Mouse (Mus musculus): Measurements from ENCODE around the gene Ttll10. TPM values are rescaled to one million over a fixed set of nuclear protein-coding genes. Genes with fewer than 3 reads are reported as not detected.

Ttll10 gene
- polyA plus RNA-seq, 1 experiment = 7.2 TPM

DNA sequence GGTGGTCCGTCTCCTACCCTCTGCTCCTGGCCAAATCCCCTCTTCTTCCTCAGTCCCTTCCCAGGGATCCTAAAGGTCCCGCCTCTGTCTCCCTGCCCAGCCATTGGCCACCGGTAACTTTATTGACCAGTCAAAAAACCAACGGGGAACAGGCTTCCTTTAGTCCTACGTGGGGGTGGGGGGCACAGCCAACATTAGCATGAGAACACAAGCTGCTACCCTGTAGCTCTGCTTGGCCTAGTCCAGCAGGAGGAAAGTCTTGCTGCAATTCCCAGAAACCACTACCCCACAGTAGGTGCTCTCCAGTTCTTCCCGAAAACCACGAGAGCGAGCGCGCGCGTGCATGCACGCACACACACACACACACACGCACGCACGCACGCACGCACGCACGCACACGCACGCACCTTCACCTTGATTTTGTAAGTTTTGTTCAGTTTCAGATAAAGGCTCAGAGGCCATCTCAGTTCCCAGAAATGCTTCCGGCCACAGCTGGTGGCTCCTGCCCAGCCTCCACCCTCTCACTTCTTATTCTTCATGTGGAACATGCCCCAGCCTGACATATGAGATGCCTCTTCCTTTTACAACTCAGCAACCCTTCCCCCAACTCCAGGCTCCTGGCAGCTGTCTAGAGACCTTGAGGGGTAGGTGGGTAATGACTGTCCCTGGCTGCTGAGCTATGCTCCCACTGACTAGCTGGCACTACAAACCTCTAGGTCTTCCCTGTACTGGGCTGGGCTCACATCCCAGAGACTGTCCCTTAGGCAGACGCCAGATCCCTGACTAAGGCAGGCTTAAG lies 27.4 kb downstream of the Ttll10 start:
- Histone ChIP-seq H3K4me3 (replicated peaks; ENCODE audit: extremely low read depth, low read depth, low read length) (peak overlapping the region; percentile 90), H3K4me1 (ENCODE audit: control insufficient read depth, insufficient read depth, low read length) (peaks cover 8% of the 10 kb centered on the region)
- peak; percentile 73 for DNase-seq
- 2% methylated on average over 24 of the region's 24 CpGs for WGBS
- no peak for TF ChIP-seq CTCF (IDR thresholded peaks at IDR 0.05; ENCODE audit: insufficient read depth, low read length)
- TF ChIP-seq POLR2A (IDR thresholded peaks at IDR 0.05; ENCODE audit: borderline replicate concordance, extremely low read depth, low read depth, low read length) = peak; percentile 24; the same call in 1 of the 2 replicates

DNA sequence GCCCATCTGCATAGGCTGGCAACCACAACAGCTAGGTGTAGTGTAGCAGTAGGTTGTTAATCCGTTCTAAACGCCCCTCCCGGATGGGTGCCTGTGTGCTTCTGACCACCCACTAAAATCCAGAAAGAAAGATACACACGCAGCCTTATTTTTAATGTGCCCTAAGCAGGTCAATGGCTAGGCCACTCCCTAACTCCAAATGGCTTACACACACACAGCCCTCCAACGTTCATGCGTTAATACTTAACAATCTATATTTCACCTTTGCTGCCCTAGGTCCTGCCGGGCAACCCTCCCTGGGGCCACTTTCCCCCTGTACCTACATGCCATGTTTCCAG lies 28.0 kb downstream of the Ttll10 start:
- 10% methylated on average over 7 of the region's 7 CpGs for WGBS
- no peak for TF ChIP-seq POLR2A (IDR thresholded peaks at IDR 0.05; ENCODE audit: borderline replicate concordance, extremely low read depth, low read depth, low read length)
- TF ChIP-seq CTCF (IDR thresholded peaks at IDR 0.05; ENCODE audit: insufficient read depth, low read length) = no peak
- Histone ChIP-seq H3K4me3 (replicated peaks; ENCODE audit: extremely low read depth, low read depth, low read length) (peak overlapping the region; percentile 90), H3K4me1 (ENCODE audit: control insufficient read depth, insufficient read depth, low read length) (peaks cover 11% of the 10 kb centered on the region)
- no peak for DNase-seq

DNA sequence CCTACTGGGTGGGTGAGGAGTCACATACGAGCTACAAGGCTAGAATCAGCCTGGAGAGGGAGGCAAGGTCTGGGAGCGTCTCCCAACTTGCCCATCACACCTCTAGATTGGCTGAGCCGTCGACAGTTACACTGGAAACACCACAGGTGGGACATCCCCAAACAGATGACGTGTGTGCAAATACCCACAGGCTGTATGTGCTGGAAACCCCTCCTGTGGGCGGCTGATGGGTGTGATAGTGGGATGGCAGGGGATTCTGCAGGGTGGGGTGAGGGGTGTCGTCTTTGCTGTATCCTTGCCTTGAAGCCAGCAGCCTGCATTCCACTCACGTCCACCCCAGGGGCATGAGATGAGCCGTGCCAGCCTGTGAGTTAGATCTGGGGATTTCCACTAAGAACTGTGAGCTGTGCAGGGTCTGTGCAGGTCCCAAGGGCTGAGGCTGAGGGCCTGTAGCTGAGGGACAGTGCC lies 28.5 kb downstream of the Ttll10 start:
- H3K4me1 ChIP-seq (ENCODE audit: control insufficient read depth, insufficient read depth, low read length) = peaks cover 14% of the 10 kb centered on the region
- peak overlapping the region; percentile 90 for H3K4me3 ChIP-seq (replicated peaks; ENCODE audit: extremely low read depth, low read depth, low read length)
- no peak for TF ChIP-seq POLR2A (IDR thresholded peaks at IDR 0.05; ENCODE audit: borderline replicate concordance, extremely low read depth, low read depth, low read length)
- no peak for TF ChIP-seq CTCF (IDR thresholded peaks at IDR 0.05; ENCODE audit: insufficient read depth, low read length)
- no peak for DNase-seq
- WGBS = 41% methylated on average over 9 of the region's 9 CpGs

DNA sequence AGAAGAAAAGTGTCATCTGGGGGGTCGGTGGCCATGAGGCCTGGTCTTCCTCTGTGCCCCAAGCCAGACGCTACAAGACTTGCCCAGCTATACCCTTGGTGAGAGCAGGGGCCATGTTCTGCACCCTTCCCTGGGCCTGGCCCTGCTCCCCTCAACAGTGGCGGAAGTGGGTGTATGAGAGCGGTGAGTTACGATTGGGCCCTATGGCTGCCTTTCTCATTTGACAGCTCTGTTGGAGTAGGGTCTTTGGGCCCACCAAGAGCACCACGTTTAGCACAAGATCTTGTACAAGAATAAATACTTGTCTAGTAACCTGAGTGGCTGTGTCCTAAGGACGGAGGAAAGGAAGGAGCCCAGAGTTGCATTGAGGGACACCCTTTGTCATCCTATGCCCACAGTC lies 30.6 kb downstream of the Ttll10 start:
- WGBS = 88% methylated on average over 7 of the region's 7 CpGs
- TF ChIP-seq CTCF (IDR thresholded peaks at IDR 0.05; ENCODE audit: insufficient read depth, low read length) (no peak), POLR2A (IDR thresholded peaks at IDR 0.05; ENCODE audit: borderline replicate concordance, extremely low read depth, low read depth, low read length) (no peak)
- Histone ChIP-seq H3K4me1 (ENCODE audit: control insufficient read depth, insufficient read depth, low read length) (peaks cover 14% of the 10 kb centered on the region), H3K4me3 (replicated peaks; ENCODE audit: extremely low read depth, low read depth, low read length) (no peak overlapping the region)
- no peak for DNase-seq

DNA sequence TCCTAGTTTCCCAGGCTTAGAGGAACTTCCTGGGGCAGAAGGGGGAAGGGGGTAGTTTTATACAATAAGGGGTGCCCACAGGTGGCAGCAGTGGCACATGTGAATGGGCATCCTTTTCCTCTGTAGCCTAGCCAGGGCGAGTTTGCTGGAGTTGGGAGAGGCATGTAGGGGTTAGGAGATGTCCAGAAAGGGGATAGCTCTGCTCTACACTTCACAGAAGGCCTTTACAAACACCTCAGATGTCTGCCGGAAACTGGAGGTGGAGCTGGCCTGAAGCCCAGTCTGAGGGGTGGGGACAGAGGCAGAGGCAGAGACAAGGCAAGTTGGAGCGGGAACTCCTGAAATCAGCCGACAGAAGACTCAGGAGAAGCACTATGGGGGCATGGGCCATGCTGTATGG lies 33.2 kb downstream of the Ttll10 start, which contains the start of gene Tnfrsf18:
Gene Tnfrsf18, plus strand, starts transcription at position 152 of the 400 bp plus-strand sequence.
- Histone ChIP-seq H3K4me1 (ENCODE audit: control insufficient read depth, insufficient read depth, low read length) (peaks cover 12% of the 10 kb centered on the region), H3K4me3 (replicated peaks; ENCODE audit: extremely low read depth, low read depth, low read length) (no peak within 1 kb of the TSS)
- 5% methylated on average over 4 of the region's 4 CpGs for WGBS

DNA sequence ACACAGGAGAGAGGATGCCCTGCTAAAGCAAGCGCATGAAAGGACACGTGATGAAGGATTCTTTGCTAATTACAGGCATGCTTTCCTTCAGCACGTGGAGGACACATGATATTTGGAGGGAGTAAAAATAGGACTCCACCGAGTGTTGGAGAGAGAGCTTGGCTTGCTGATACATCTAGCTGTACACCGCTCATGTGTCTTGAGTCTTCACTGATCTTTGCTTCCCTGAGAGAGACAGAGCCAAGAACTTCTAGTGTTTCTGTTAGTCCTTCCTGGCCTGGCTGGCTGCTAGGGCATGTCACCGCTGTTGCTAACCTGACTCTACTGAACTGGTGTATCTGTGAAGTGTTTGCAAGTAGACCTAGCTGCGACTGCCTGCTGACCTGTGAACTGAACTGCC lies 35.0 kb downstream of the Ttll10 start:
- 87% methylated on average over 7 of the region's 7 CpGs for WGBS
- H3K4me1 ChIP-seq (ENCODE audit: control insufficient read depth, insufficient read depth, low read length) = peaks cover 6% of the 10 kb centered on the region
- H3K4me3 ChIP-seq (replicated peaks; ENCODE audit: extremely low read depth, low read depth, low read length) = no peak overlapping the region
- no peak for DNase-seq
- no peak for TF ChIP-seq POLR2A (IDR thresholded peaks at IDR 0.05; ENCODE audit: borderline replicate concordance, extremely low read depth, low read depth, low read length)
- no peak for TF ChIP-seq CTCF (IDR thresholded peaks at IDR 0.05; ENCODE audit: insufficient read depth, low read length)

More for the DNA sequence above, 33.2 kb downstream of the Ttll10 start, which contains the start of gene Tnfrsf18:
- TF ChIP-seq CTCF (IDR thresholded peaks at IDR 0.05; ENCODE audit: insufficient read depth, low read length) (peak; percentile 25; the same call in 1 of the 2 replicates), POLR2A (IDR thresholded peaks at IDR 0.05; ENCODE audit: borderline replicate concordance, extremely low read depth, low read depth, low read length) (no peak)
- peak; percentile 46 for DNase-seq

DNA sequence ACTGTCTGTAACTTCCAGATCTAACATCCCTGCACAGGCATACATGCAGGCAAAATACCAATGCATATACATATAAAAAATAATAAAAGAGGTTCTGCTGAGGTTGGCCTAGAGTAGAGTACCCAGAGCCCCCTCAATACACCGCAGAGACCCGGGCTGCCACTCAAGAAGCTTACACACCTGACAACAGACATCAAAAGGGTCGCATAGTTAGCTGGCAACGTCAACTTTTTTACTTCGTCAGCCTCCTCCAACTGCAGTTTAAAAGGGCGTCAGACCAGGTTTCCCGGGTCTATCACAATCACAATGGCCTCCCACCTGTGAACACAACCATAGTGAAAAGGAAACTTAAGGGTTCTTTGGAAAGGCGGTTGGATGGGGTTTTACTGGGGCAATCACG lies 35.7 kb downstream of the Ttll10 start:
- H3K4me1 ChIP-seq (ENCODE audit: control insufficient read depth, insufficient read depth, low read length) = peaks cover 6% of the 10 kb centered on the region
- no peak for DNase-seq
- TF ChIP-seq POLR2A (IDR thresholded peaks at IDR 0.05; ENCODE audit: borderline replicate concordance, extremely low read depth, low read depth, low read length) (no peak), CTCF (IDR thresholded peaks at IDR 0.05; ENCODE audit: insufficient read depth, low read length) (no peak)
- no peak overlapping the region for H3K4me3 ChIP-seq (replicated peaks; ENCODE audit: extremely low read depth, low read depth, low read length)
- WGBS = 79% methylated on average over 9 of the region's 9 CpGs

DNA sequence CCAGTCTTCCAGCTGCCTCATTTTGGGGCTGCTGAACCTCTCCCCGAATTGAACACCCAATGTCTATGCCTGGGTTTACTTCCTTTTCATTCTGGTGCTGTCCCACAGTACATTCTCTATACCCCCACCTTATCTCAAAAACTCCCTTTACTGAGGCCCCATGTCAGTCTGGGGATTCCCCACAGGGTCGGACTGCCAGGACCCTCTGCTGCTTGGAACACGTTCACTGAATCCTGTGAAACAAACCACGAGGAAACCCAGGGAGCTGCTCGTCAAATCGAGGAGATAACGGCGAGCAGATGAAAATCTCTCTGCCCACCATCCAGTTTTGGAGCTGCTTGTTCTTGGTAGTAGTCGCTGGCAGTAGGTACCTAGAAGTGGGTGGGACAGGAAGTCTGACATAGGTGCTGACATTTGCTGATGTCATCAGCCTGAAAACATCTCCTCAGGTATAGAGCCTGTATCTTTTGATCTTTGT lies 37.2 kb downstream of the Ttll10 start:
- TF ChIP-seq POLR2A (IDR thresholded peaks at IDR 0.05; ENCODE audit: borderline replicate concordance, extremely low read depth, low read depth, low read length) (no peak), CTCF (IDR thresholded peaks at IDR 0.05; ENCODE audit: insufficient read depth, low read length) (no peak)
- no peak for DNase-seq
- WGBS = 48% methylated on average over 9 of the region's 9 CpGs

DNA sequence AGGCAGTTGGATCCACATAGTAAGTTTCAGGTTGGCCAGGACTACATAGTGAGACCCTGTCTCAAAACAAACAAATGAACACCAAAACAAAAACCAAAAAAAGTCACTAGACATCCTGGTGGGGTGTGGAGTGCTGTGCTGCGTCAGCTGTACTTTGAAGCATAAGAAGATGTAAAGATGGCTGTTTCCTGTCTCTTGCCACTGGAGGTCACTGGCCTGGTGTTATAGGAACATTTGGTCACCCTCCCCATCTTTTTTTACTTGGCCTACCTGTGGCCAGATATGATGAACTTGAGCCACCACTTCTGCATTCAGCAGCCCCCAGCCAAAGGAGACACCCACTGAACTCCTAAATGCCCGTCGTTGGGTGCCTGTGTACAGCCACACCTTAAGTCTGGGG lies 37.8 kb downstream of the Ttll10 start:
- TF ChIP-seq CTCF (IDR thresholded peaks at IDR 0.05; ENCODE audit: insufficient read depth, low read length) (no peak), POLR2A (IDR thresholded peaks at IDR 0.05; ENCODE audit: borderline replicate concordance, extremely low read depth, low read depth, low read length) (no peak)
- Histone ChIP-seq H3K4me3 (replicated peaks; ENCODE audit: extremely low read depth, low read depth, low read length) (no peak overlapping the region), H3K4me1 (ENCODE audit: control insufficient read depth, insufficient read depth, low read length) (peaks cover 5% of the 10 kb centered on the region)
- 58% methylated on average over 3 of the region's 3 CpGs for WGBS
- DNase-seq = no peak

More for the DNA sequence above, 37.2 kb downstream of the Ttll10 start:
- peaks cover 6% of the 10 kb centered on the region for H3K4me1 ChIP-seq (ENCODE audit: control insufficient read depth, insufficient read depth, low read length)
- H3K4me3 ChIP-seq (replicated peaks; ENCODE audit: extremely low read depth, low read depth, low read length) = no peak overlapping the region

DNA sequence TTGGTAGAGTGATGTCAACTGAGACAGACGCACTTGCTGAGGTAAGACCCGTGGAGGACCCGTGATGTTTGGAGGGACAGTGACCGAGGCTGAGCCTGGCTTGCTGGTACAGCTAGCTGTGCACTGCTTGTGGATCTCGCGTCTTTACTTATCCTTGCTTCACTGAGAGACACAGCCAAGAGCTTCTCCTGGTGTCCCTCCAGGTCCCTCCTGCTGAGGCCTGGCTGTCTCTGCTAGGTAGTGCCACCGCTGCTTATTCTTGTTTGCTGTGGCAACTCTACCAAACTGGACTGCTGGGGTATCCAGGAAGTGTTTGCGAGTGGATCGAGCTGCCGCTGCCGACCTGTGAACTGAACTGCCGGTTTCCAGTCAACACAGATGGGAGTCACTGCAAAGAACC lies 39.4 kb downstream of the Ttll10 start:
- DNase-seq = no peak
- H3K4me3 ChIP-seq (replicated peaks; ENCODE audit: extremely low read depth, low read depth, low read length) = no peak overlapping the region
- TF ChIP-seq POLR2A (IDR thresholded peaks at IDR 0.05; ENCODE audit: borderline replicate concordance, extremely low read depth, low read depth, low read length) (no peak), CTCF (IDR thresholded peaks at IDR 0.05; ENCODE audit: insufficient read depth, low read length) (no peak)
- no peaks in the 10 kb centered on the region for H3K4me1 ChIP-seq (ENCODE audit: control insufficient read depth, insufficient read depth, low read length)
- 87% methylated on average over 12 of the region's 12 CpGs for WGBS

All from lung, adult 2 months (tissue).